Mouse (Mus musculus) stomach, postnatal 0 days (tissue): ENCODE results near the gene Glp2r.

ENCODE experiments used
- CTCF ChIP-seq: IDR thresholded peaks from 2 replicates; pipeline ENCODE4 v1.5.1; 2016; ENCODE audit warnings: antibody characterized with exemption, low read depth, mild to moderate bottlenecking, moderate library complexity
- EP300 ChIP-seq: optimal IDR thresholded peaks from 2 replicates; pipeline ENCODE3; 2016; ENCODE audit warnings: antibody characterized with exemption

DNA sequence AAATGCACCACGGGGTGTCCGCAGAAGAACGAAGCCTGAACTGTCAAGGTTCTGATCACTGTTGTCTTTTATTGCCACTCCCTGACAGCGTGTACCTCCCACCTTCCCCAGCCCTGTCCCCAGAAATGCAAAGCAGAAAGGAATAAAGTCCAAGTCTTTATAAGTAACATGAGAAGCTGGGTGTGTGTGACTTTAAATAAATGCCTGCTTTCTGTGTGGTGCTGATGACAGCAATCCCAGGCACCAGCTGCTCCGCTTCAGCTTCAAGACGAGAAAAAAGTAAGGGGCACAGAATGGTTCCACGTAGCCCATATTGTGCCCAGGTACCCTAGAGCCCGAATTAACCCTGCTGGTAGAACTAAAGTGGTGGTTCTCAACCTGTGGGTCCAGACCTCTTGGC is 30.2 kb upstream of the Glp2r start:
- TF ChIP-seq EP300, result no peak
- no peak for TF ChIP-seq CTCF
